In genomic region chr1:133032981-133033315, GRCm38 (mm10) we compare ENCODE assay signal across 9 mouse cellular contexts. TPM values are rescaled to one million over a fixed set of nuclear protein-coding genes. Genes with fewer than 3 reads are reported as not detected.
A peak's percentile ranks its signal among the peaks of the same experiment; 100 is the strongest.
DNase-seq lines count a peak whose midpoint lies in the region; ATAC-seq and TF ChIP-seq lines count a peak whose summit lies in the region.
"Had no signal": no experiment of that assay in that cellular context is flagged by ENCODE, and none has a peak within 500 bp of the region (broad histone marks: within the 10 kb centered on the region; RNA-seq: fewer than 3 reads in every experiment).

No protein-coding gene starts in this region.

- no peaks in the 10 kb centered on the region for H3K9me3 ChIP-seq in ES-Bruce4 (replicated peaks; ENCODE audit: control insufficient read depth, insufficient read depth, low read length, poor library complexity, severe bottlenecking)
- H3K9me3 ChIP-seq in forebrain, postnatal 0 days (ENCODE audit: low read length), result no peaks in the 10 kb centered on the region
- no peaks in the 10 kb centered on the region for H3K9me3 ChIP-seq in liver, postnatal 0 days (ENCODE audit: low read length)

- no peak for TF ChIP-seq EP300 in ES-Bruce4 (IDR thresholded peaks at IDR 0.05; ENCODE audit: insufficient read depth, low read depth, low read length)
- no peak for TF ChIP-seq EP300 in liver, postnatal 0 days (IDR thresholded peaks at IDR 0.05; ENCODE audit: low read depth)

- DNase-seq in embryo, embryonic 10 days (ENCODE audit: low spot score), result peak; percentile 25
- DNase-seq in embryo, embryonic 11 days, result no peak
- no peak for DNase-seq in forebrain, postnatal 0 days
- peak; percentile 28 for DNase-seq in liver, postnatal 0 days
- no peak for DNase-seq in right cerebral cortex, adult 18-20 months
- DNase-seq in cerebellum, adult 11-12 months, result no peak
- DNase-seq in spleen, postnatal 10 days (ENCODE audit: low spot score in 2 of 2), result no peak
- DNase-seq: cerebellum, adult 11 months had no signal

- no peaks in the 10 kb centered on the region for H3K36me3 ChIP-seq in ES-Bruce4 (ENCODE audit: control insufficient read depth, insufficient read depth, low read length, poor library complexity, severe bottlenecking)
- no peaks in the 10 kb centered on the region for H3K36me3 ChIP-seq in forebrain, postnatal 0 days (ENCODE audit: insufficient read depth)
- H3K36me3 ChIP-seq in liver, postnatal 0 days (replicated peaks; ENCODE audit: insufficient read depth, low read length), result no peaks in the 10 kb centered on the region

- H3K4me2 ChIP-seq in forebrain, postnatal 0 days (ENCODE audit: low read depth), result peak overlapping the region; percentile 44
- H3K4me2 ChIP-seq in liver, postnatal 0 days (ENCODE audit: low read depth, low read length), result peak overlapping the region; percentile 71

- H3K4me1 ChIP-seq in ES-Bruce4 (ENCODE audit: control insufficient read depth, insufficient read depth, low read length), result no peaks in the 10 kb centered on the region
- no peaks in the 10 kb centered on the region for H3K4me1 ChIP-seq in forebrain, postnatal 0 days (ENCODE audit: insufficient read depth)
- H3K4me1 ChIP-seq in liver, postnatal 0 days (ENCODE audit: insufficient read depth), result peaks cover 20% of the 10 kb centered on the region

- 8% methylated on average over 5 of the region's 5 CpGs for WGBS in forebrain, postnatal 0 days
- 30% methylated on average over 5 of the region's 5 CpGs for WGBS in liver, postnatal 0 days (ENCODE audit: insufficient replicate concordance)

- no peaks in the 10 kb centered on the region for H3K27me3 ChIP-seq in ES-Bruce4 (ENCODE audit: control insufficient read depth, insufficient read depth, low read length, poor library complexity, severe bottlenecking)
- H3K27me3 ChIP-seq in forebrain, postnatal 0 days (ENCODE audit: insufficient read depth, low read length), result no peaks in the 10 kb centered on the region
- no peaks in the 10 kb centered on the region for H3K27me3 ChIP-seq in liver, postnatal 0 days (ENCODE audit: insufficient read depth, low read length)

- TF ChIP-seq CTCF in ES-Bruce4 (IDR thresholded peaks at IDR 0.05; ENCODE audit: low read depth, low read length), result no peak
- TF ChIP-seq CTCF in forebrain, postnatal 0 days (IDR thresholded peaks at IDR 0.05; ENCODE audit: low read depth), result no peak
- TF ChIP-seq CTCF in liver, postnatal 0 days (IDR thresholded peaks at IDR 0.05; ENCODE audit: low read depth), result no peak

- peak overlapping the region; percentile 64 for H3K9ac ChIP-seq in ES-Bruce4 (ENCODE audit: low read depth, poor library complexity, severe bottlenecking)
- H3K9ac ChIP-seq in forebrain, postnatal 0 days, result peak overlapping the region; percentile 34
- peak overlapping the region; percentile 78 for H3K9ac ChIP-seq in liver, postnatal 0 days (replicated peaks)

- no peak for TF ChIP-seq POLR2A in ES-Bruce4 (IDR thresholded peaks at IDR 0.05; ENCODE audit: insufficient read depth, low read length)

- H3K4me3 ChIP-seq in ES-Bruce4 (ENCODE audit: low read depth, low read length), result peak overlapping the region; percentile 84; the same call in 1 of the 2 replicates
- H3K4me3 ChIP-seq in forebrain, postnatal 0 days (ENCODE audit: low read depth, low read length), result peak overlapping the region; percentile 50
- peak overlapping the region; percentile 63 for H3K4me3 ChIP-seq in liver, postnatal 0 days (ENCODE audit: low read depth, low read length)

- no peak overlapping the region for H3K27ac ChIP-seq in ES-Bruce4 (ENCODE audit: insufficient read depth, low read length)
- no peak overlapping the region; the same call in 1 of the 2 replicates for H3K27ac ChIP-seq in forebrain, postnatal 0 days (ENCODE audit: low read depth, low read length)
- peak overlapping the region; percentile 88; the same call in 1 of the 2 replicates for H3K27ac ChIP-seq in liver, postnatal 0 days (ENCODE audit: low read depth)

- 0 out of 2 replicates have a peak, but pooled peaks have one; percentile 2 for ATAC-seq in forebrain, postnatal 0 days
- 0 out of 2 replicates have a peak, but pooled peaks have one; percentile 1 for ATAC-seq in liver, postnatal 0 days

RNA-seq across cellular contexts. Expression of gene Mdm4, which starts 2.6 kb away (rescaled TPM):
- 484 and 490 TPM in 2 replicates for polyA plus RNA-seq in ES-Bruce4 (2011; ENCODE audit: insufficient read depth, insufficient read length, low read depth, missing spikeins)
- 60.4 and 74.8 TPM in 2 replicates for total RNA-seq in forebrain, postnatal 0 days (2014; rRNA removed)
- 22.2 and 27.4 TPM in 2 replicates for polyA plus RNA-seq in forebrain, postnatal 0 days (2015; fragmentation: Nextera tagmentation; extraction: Ambion mirVana)
- polyA plus RNA-seq in liver, postnatal 0 days (2015; fragmentation: Nextera tagmentation; extraction: Ambion mirVana), result 5.8 and 9.0 TPM in 2 replicates

RNA-seq across cellular contexts. Expression of gene Pik3c2b, which starts 12.5 kb away (rescaled TPM):
- polyA plus RNA-seq in ES-Bruce4 (2011; ENCODE audit: insufficient read depth, insufficient read length, low read depth, missing spikeins), result 6.0 and 6.4 TPM in 2 replicates
- 17.1 and 18.3 TPM in 2 replicates for total RNA-seq in forebrain, postnatal 0 days (2014; rRNA removed)
- 5.7 and 7.2 TPM in 2 replicates for polyA plus RNA-seq in forebrain, postnatal 0 days (2015; fragmentation: Nextera tagmentation; extraction: Ambion mirVana)
- polyA plus RNA-seq in liver, postnatal 0 days (2015; fragmentation: Nextera tagmentation; extraction: Ambion mirVana), result 0.83 and 1.00 TPM in 2 replicates

Comparison
In these comparisons a context has a peak if more than half of its experiments do, and no peak if none do; other contexts are left out.
1. DNase-seq: peak in embryo, embryonic 10 days (single experiment) and liver, postnatal 0 days (single experiment); none in embryo, embryonic 11 days (single experiment), forebrain, postnatal 0 days (single experiment), right cerebral cortex, adult 18-20 months (single experiment), cerebellum, adult 11-12 months (single experiment) and spleen, postnatal 10 days (0 of 2).
2. RNA of gene Mdm4, which starts 2.6 kb away (polyA plus RNA-seq): 484 to 490 TPM in ES-Bruce4; 22.2 to 27.4 TPM in forebrain, postnatal 0 days and 5.8 to 9.0 TPM in liver, postnatal 0 days; every median in the first group is over 10 times any median in the second.
3. Peak in every context shown above with its lines, with median percentiles within 50 percentile points of each other: H3K4me3 ChIP-seq and H3K9ac ChIP-seq.